Mouse (Mus musculus) spleen, adult 2 months (tissue): ENCODE data around the gene Pbx1. TPM values are rescaled to one million over a fixed set of nuclear protein-coding genes. Genes with fewer than 3 reads are reported as not detected.

Experiments
- DNase-seq, 2 experiments: peaks; one replicate each; pipeline versions ENCODE4 v3.0.0 to v3.0.0-alpha.2; 2012 to 2021; ENCODE audit warnings: low spot score in 2 of 2, low read depth in 1 of 2
- H3K27ac ChIP-seq: fragments of 200-500 bp; 2 replicates; pipeline ENCODE4 v1.5.1; 2012; ENCODE audit warnings: low read length, inconsistent platforms; ENCODE audit not compliant: insufficient read depth
- H3K27me3 ChIP-seq: fragments of 200-500 bp; 2 replicates; pipeline ENCODE4 v1.6.1; 2012; ENCODE audit warnings: mild to moderate bottlenecking, moderate library complexity, low read length, inconsistent platforms; ENCODE audit not compliant: control insufficient read depth, insufficient read depth
- H3K36me3 ChIP-seq: fragments of 200-500 bp; 2 replicates; pipeline ENCODE4 v1.6.1; 2012; ENCODE audit warnings: mild to moderate bottlenecking, low read length, inconsistent platforms; ENCODE audit not compliant: control insufficient read depth, insufficient read depth
- H3K4me1 ChIP-seq: fragments of 200-500 bp; 2 replicates; pipeline ENCODE4 v1.6.1; 2011; ENCODE audit warnings: inconsistent platforms; ENCODE audit not compliant: control insufficient read depth, insufficient read depth, insufficient read length
- H3K4me3 ChIP-seq: fragments of 200-500 bp; 2 replicates; pipeline ENCODE4 v1.5.1; 2011; ENCODE audit warnings: mild to moderate bottlenecking, inconsistent platforms; ENCODE audit not compliant: insufficient read depth, insufficient read length; ENCODE audit errors: extremely low read depth
- CTCF ChIP-seq: fragments of 200-500 bp; IDR thresholded peaks from 2 replicates; pipeline ENCODE4 v1.5.1; 2011; ENCODE audit warnings: mild to moderate bottlenecking, inconsistent platforms; ENCODE audit not compliant: insufficient read depth, insufficient read length, insufficient replicate concordance; ENCODE audit errors: extremely low read depth
- POLR2A ChIP-seq: fragments of 200-500 bp; IDR thresholded peaks from 2 replicates; pipeline ENCODE4 v1.6.1; 2011; ENCODE audit warnings: low read depth, low read length, inconsistent platforms
- WGBS: fragments of 180-500 bp; shearing (Covaris S2); methylation state at CpG from one replicate; pipeline ENCODE4 v1.1.7; 2018; 5-methylcytosine and 5-hydroxymethylcytosine counted together
- polyA plus RNA-seq: library from polyadenylated mRNA; depleted of rRNA; stranded (reverse); fragments of >200 nt; gene quantifications from 2 replicates; pipeline ENCODE4 v1.2.3, GENCODE M21; 2012

Pbx1 gene
- polyA plus RNA-seq, 1 experiment = 9.2 TPM

GRCm38 (mm10) chr1:168309101-168309521, 123.0 kb downstream of the Pbx1 start:
- 84% methylated on average over 8 of the region's 8 CpGs for WGBS

GRCm38 (mm10) chr1:168307275-168308182, 124.5 kb downstream of the Pbx1 start:
- 68% methylated on average over 14 of the region's 14 CpGs for WGBS
- Histone ChIP-seq H3K27ac (no peak overlapping the region), H3K4me1 (no peaks in the 10 kb centered on the region), H3K4me3 (no peak overlapping the region), H3K27me3 (no peaks in the 10 kb centered on the region), H3K36me3 (no peaks in the 10 kb centered on the region)
- DNase-seq = no peak
- no peak for TF ChIP-seq CTCF
- TF ChIP-seq POLR2A = no peak

More at GRCm38 (mm10) chr1:168309101-168309521, 123.0 kb downstream of the Pbx1 start:
- TF ChIP-seq POLR2A (no peak), CTCF (no peak)
- DNase-seq = no peak
- no peaks in the 10 kb centered on the region for H3K4me1 ChIP-seq
- H3K4me3 ChIP-seq = no peak overlapping the region
- H3K27me3 ChIP-seq = no peaks in the 10 kb centered on the region
- no peaks in the 10 kb centered on the region for H3K36me3 ChIP-seq
- H3K27ac ChIP-seq = no peak overlapping the region

GRCm38 (mm10) chr1:168300505-168300904, 131.6 kb downstream of the Pbx1 start:
- no peaks in the 10 kb centered on the region for H3K36me3 ChIP-seq
- WGBS = 91% methylated on average over 6 of the region's 6 CpGs
- no peak overlapping the region for H3K4me3 ChIP-seq
- no peak overlapping the region for H3K27ac ChIP-seq
- DNase-seq = no peak
- H3K4me1 ChIP-seq = no peaks in the 10 kb centered on the region
- TF ChIP-seq POLR2A (no peak), CTCF (no peak)
- H3K27me3 ChIP-seq = no peaks in the 10 kb centered on the region

- no peak for TF ChIP-seq CTCF
- TF ChIP-seq POLR2A = no peak
- Histone ChIP-seq H3K27me3 (no peaks in the 10 kb centered on the region), H3K27ac (no peak overlapping the region), H3K36me3 (no peaks in the 10 kb centered on the region), H3K4me1 (no peaks in the 10 kb centered on the region), H3K4me3 (no peak overlapping the region)
- WGBS = 86% methylated on average over 12 of the region's 12 CpGs
- DNase-seq = no peak
These were observed 132.1 kb downstream of the Pbx1 start for GRCm38 (mm10) chr1:168299928-168300365.

- H3K36me3 ChIP-seq = no peaks in the 10 kb centered on the region
- DNase-seq = no peak
- no peak for TF ChIP-seq CTCF
- TF ChIP-seq POLR2A = no peak
- no peak overlapping the region for H3K27ac ChIP-seq
- H3K4me1 ChIP-seq = no peaks in the 10 kb centered on the region
- no peaks in the 10 kb centered on the region for H3K27me3 ChIP-seq
- WGBS = 91% methylated on average over 8 of the region's 8 CpGs
- H3K4me3 ChIP-seq = no peak overlapping the region
These were observed 132.9 kb downstream of the Pbx1 start for GRCm38 (mm10) chr1:168299181-168299580.

GRCm38 (mm10) chr1:168296290-168296689, 135.8 kb downstream of the Pbx1 start:
- 87% methylated on average over 2 of the region's 2 CpGs for WGBS
- Histone ChIP-seq H3K4me1 (no peaks in the 10 kb centered on the region), H3K27me3 (no peaks in the 10 kb centered on the region), H3K27ac (no peak overlapping the region), H3K36me3 (no peaks in the 10 kb centered on the region), H3K4me3 (no peak overlapping the region)
- DNase-seq = no peak
- no peak for TF ChIP-seq POLR2A
- TF ChIP-seq CTCF = no peak

GRCm38 (mm10) chr1:168295782-168296181, 136.3 kb downstream of the Pbx1 start:
- no peak for TF ChIP-seq CTCF
- TF ChIP-seq POLR2A = no peak
- Histone ChIP-seq H3K4me1 (no peaks in the 10 kb centered on the region), H3K4me3 (no peak overlapping the region), H3K27me3 (no peaks in the 10 kb centered on the region), H3K36me3 (no peaks in the 10 kb centered on the region), H3K27ac (no peak overlapping the region)
- no peak for DNase-seq
- WGBS = 94% methylated on average over 4 of the region's 4 CpGs
